In genomic region chr13:90537525-90537924, GRCm38 (mm10) we compare ENCODE assay signal across 29 mouse cellular contexts.
A peak's percentile ranks its signal among the peaks of the same experiment; 100 is the strongest.
DNase-seq lines count a peak whose midpoint lies in the region; ATAC-seq and TF ChIP-seq lines count a peak whose summit lies in the region.
"Had no signal": no experiment of that assay in that cellular context is flagged by ENCODE, and none has a peak within 500 bp of the region (broad histone marks: within the 10 kb centered on the region; RNA-seq: fewer than 3 reads in every experiment).

No protein-coding gene starts in this region.

- intact Hi-C loops in gastrocnemius, postnatal 36 days (cut with DNase I) = no loop called here

- in situ Hi-C loops in CH12.LX (cut with MboI; ENCODE audit: low pct_ligation_motif_present, low pct_unique_long_range_greater_than_20kb, low sequenced_read_pairs) = no loop called here

- no peak overlapping the region for H3K27ac ChIP-seq in CH12.LX (ENCODE audit: insufficient read depth, low read depth)
- no peak overlapping the region for H3K27ac ChIP-seq in kidney, embryonic 15.5 days
- H3K27ac ChIP-seq: forebrain, embryonic 12.5 days; hindbrain, embryonic 12.5 days; hindbrain, postnatal 0 days; intestine, embryonic 15.5 days; limb, embryonic 10.5 days; limb, embryonic 15.5 days; liver, embryonic 13.5 days had no signal

- 93% methylated on average over 1 of the region's 1 CpGs for WGBS in kidney, embryonic 15.5 days

- dilution Hi-C loops in CH12.LX (cut with MboI; ENCODE audit: extremely low pct_ligation_motif_present, extremely low pct_unique_long_range_greater_than_20kb, low sequenced_read_pairs) = no loop called here

- peak; percentile 77 for ATAC-seq in kidney, embryonic 15.5 days (replicated peaks; ENCODE audit: low FRiP score)
- ATAC-seq: forebrain, postnatal 0 days; hindbrain, postnatal 0 days; intestine, embryonic 15.5 days; lung, postnatal 0 days had no signal

- peak; percentile 62 for TF ChIP-seq EP300 in CH12.LX (IDR thresholded peaks at IDR 0.05; ENCODE audit: low read length)

- H3K4me2 ChIP-seq in CH12.LX (ENCODE audit: insufficient read depth, low read depth, poor library complexity, severe bottlenecking) = no peak overlapping the region
- H3K4me2 ChIP-seq in kidney, embryonic 15.5 days = no peak overlapping the region
- H3K4me2 ChIP-seq: forebrain, embryonic 12.5 days; heart, embryonic 11.5 days; hindbrain, embryonic 12.5 days; intestine, embryonic 15.5 days; limb, embryonic 15.5 days; liver, embryonic 13.5 days had no signal

- H3K9me3 ChIP-seq in CH12.LX (replicated peaks; ENCODE audit: low read length) = no peaks in the 10 kb centered on the region
- no peaks in the 10 kb centered on the region; the same call in 1 of the 2 replicates for H3K9me3 ChIP-seq in kidney, embryonic 15.5 days (replicated peaks)
- H3K9me3 ChIP-seq: limb, embryonic 10.5 days; limb, embryonic 15.5 days; liver, embryonic 13.5 days had no signal

- H3K36me3 ChIP-seq in CH12.LX (replicated peaks in 1 of 2; ENCODE audit: control insufficient read depth in 1 of 2, insufficient read depth in 1 of 2, low read length in 1 of 2) = no peaks in the 10 kb centered on the region
- H3K36me3 ChIP-seq in kidney, embryonic 15.5 days = no peaks in the 10 kb centered on the region
- H3K36me3 ChIP-seq: forebrain, embryonic 12.5 days; hindbrain, embryonic 12.5 days; intestine, embryonic 15.5 days; limb, embryonic 10.5 days; limb, embryonic 15.5 days; liver, embryonic 13.5 days had no signal

- H3K4me3 ChIP-seq in CH12.LX (replicated peaks in 1 of 3; ENCODE audit: low read depth in 2 of 3, low read length in 2 of 3, poor library complexity in 1 of 3) = no peak overlapping the region
- H3K4me3 ChIP-seq in kidney, embryonic 15.5 days (replicated peaks) = no peak overlapping the region
- H3K4me3 ChIP-seq: erythroblast, embryonic 14.5 days; forebrain, embryonic 12.5 days; hindbrain, embryonic 12.5 days; intestine, embryonic 15.5 days; limb, embryonic 10.5 days; limb, embryonic 15.5 days; liver, embryonic 13.5 days; megakaryocyte, embryonic 14.5 days had no signal

- H3K27me3 ChIP-seq in CH12.LX (replicated peaks) = no peaks in the 10 kb centered on the region
- no peaks in the 10 kb centered on the region for H3K27me3 ChIP-seq in kidney, embryonic 15.5 days
- H3K27me3 ChIP-seq: forebrain, embryonic 12.5 days; hindbrain, embryonic 12.5 days; intestine, embryonic 15.5 days; limb, embryonic 15.5 days; liver, embryonic 13.5 days; megakaryocyte, embryonic 14.5 days had no signal

- TF ChIP-seq CTCF in CH12.LX (conservative IDR thresholded peaks at IDR 0.05 in 1 of 2, IDR thresholded peaks at IDR 0.05 in 1 of 2; ENCODE audit: low read depth in 2 of 2, low read length in 2 of 2) = no peak

- TF ChIP-seq POLR2A in CH12.LX (IDR thresholded peaks at IDR 0.05; ENCODE audit: low read depth, low read length) = no peak

- TF ChIP-seq RAD21 in CH12.LX (IDR thresholded peaks at IDR 0.05; ENCODE audit: low read depth, low read length) = no peak

- H3K9ac ChIP-seq in CH12.LX (ENCODE audit: insufficient read depth, low read depth) = no peak overlapping the region
- no peak overlapping the region for H3K9ac ChIP-seq in kidney, embryonic 15.5 days
- H3K9ac ChIP-seq: forebrain, embryonic 12.5 days; forebrain, postnatal 0 days; hindbrain, embryonic 12.5 days; intestine, embryonic 15.5 days; limb, embryonic 15.5 days; liver, embryonic 13.5 days had no signal

- DNase-seq in A20 (ENCODE audit: low read depth, low spot score) = peak; percentile 58
- peak; percentile 56 for DNase-seq in CH12.LX (ENCODE audit: extremely low read depth)
- DNase-seq in kidney, postnatal 25 days = peak; percentile 4 to 38
- DNase-seq in gastrocnemius, postnatal 36 days = no peak
- no peak for DNase-seq in adrenal gland, postnatal 36 days
- DNase-seq: adrenal gland, postnatal 14 days; cerebellum, adult 8-10 months; forebrain, postnatal 0 days; gastrocnemius, postnatal 10 days; heart, postnatal 36 days; layer of hippocampus, postnatal 36 days; liver, embryonic 13.5 days; lung, adult 18-20 months; lung, postnatal 4 days; midbrain, embryonic 14.5 days; retina, postnatal 1 day; right cerebral cortex, postnatal 14 days; thymus, postnatal 4 days had no signal

- H3K79me2 ChIP-seq in CH12.LX (replicated peaks; ENCODE audit: control insufficient read depth, extremely low read depth, insufficient read depth, poor library complexity, severe bottlenecking) = no peaks in the 10 kb centered on the region

- peaks cover 0 to 13% of the 10 kb centered on the region in 2 experiments; a peak in 2 of 4 replicates for H3K4me1 ChIP-seq in CH12.LX (ENCODE audit: control insufficient read depth in 1 of 2, insufficient read depth in 2 of 2)
- H3K4me1 ChIP-seq in kidney, embryonic 15.5 days = no peaks in the 10 kb centered on the region
- H3K4me1 ChIP-seq: forebrain, embryonic 12.5 days; hindbrain, embryonic 12.5 days; intestine, embryonic 15.5 days; limb, embryonic 10.5 days; limb, embryonic 15.5 days; liver, embryonic 13.5 days; megakaryocyte, embryonic 14.5 days had no signal

TF ChIP-seq in CH12.LX, 34 proteins besides CTCF, POLR2A, EP300 and RAD21:
- TF ChIP-seq MAFK (IDR thresholded peaks at IDR 0.05; ENCODE audit: insufficient replicate concordance, low read length) (0 out of 2 replicates have a peak, but pooled peaks have one; percentile 36), HCFC1 (IDR thresholded peaks at IDR 0.05; ENCODE audit: low read depth, low read length) (no peak), CHD1 (IDR thresholded peaks at IDR 0.05; ENCODE audit: low read depth, low read length) (no peak), MEF2A (IDR thresholded peaks at IDR 0.05; ENCODE audit: borderline replicate concordance, low read depth, low read length) (no peak), ETS1 (conservative IDR thresholded peaks at IDR 0.05; ENCODE audit: low read depth, low read length) (0 out of 2 replicates have a peak, but pooled peaks have one; percentile 19), ZMIZ1 (IDR thresholded peaks at IDR 0.05; ENCODE audit: low read depth, low read length) (no peak)

Comparison
In these comparisons a context has a peak if more than half of its experiments do, and no peak if none do; other contexts are left out.
1. DNase-seq: peak in A20 (single experiment), CH12.LX (single experiment) and kidney, postnatal 25 days (2 of 2); none in gastrocnemius, postnatal 36 days (0 of 2) and adrenal gland, postnatal 36 days (0 of 2).